Mouse (Mus musculus) liver, postnatal 0 days (tissue): ENCODE measurements around the gene Erf.

Experiments
- CTCF ChIP-seq: sonication (generic); IDR thresholded peaks from 2 replicates; pipeline ENCODE4 v1.5.1; 2016; ENCODE audit warnings: antibody characterized with exemption, low read depth
- EP300 ChIP-seq: IDR thresholded peaks from 2 replicates; pipeline ENCODE4 v1.6.1; 2016; ENCODE audit warnings: antibody characterized with exemption, low read depth, mild to moderate bottlenecking

- TF ChIP-seq CTCF, result no peak
- TF ChIP-seq EP300, result no peak
Measured at GRCm38 (mm10) chr7:25293191-25293739, 42.7 kb upstream of the Erf start.
